Mouse (Mus musculus) bone marrow, adult 2 months (tissue): Measurements from ENCODE around the gene Ltbp4.

ENCODE experiments used
- CTCF ChIP-seq: fragments of 200-500 bp; IDR thresholded peaks from 2 replicates; pipeline ENCODE4 v1.5.1; 2011; ENCODE audit warnings: low read length, control low read depth; ENCODE audit not compliant: control insufficient read depth, insufficient read depth
- POLR2A ChIP-seq: fragments of 200-500 bp; IDR thresholded peaks from 2 replicates; pipeline ENCODE4 v1.6.1; 2011; ENCODE audit warnings: low read depth, mild to moderate bottlenecking, control low read depth, low read length, borderline replicate concordance; ENCODE audit not compliant: control insufficient read depth

- TF ChIP-seq CTCF (no peak), POLR2A (no peak)
Observed at GRCm38 (mm10) chr7:27381009-27381408, 43.5 kb upstream of the Ltbp4 start.
